Mouse (Mus musculus): Measurements from ENCODE around the gene Scpep1. TPM values are rescaled to one million over a fixed set of nuclear protein-coding genes. Genes with fewer than 3 reads are reported as not detected.

Gene Scpep1
- polyA plus RNA-seq, 1 experiment from 2014 or later = 37.9 TPM

DNA sequence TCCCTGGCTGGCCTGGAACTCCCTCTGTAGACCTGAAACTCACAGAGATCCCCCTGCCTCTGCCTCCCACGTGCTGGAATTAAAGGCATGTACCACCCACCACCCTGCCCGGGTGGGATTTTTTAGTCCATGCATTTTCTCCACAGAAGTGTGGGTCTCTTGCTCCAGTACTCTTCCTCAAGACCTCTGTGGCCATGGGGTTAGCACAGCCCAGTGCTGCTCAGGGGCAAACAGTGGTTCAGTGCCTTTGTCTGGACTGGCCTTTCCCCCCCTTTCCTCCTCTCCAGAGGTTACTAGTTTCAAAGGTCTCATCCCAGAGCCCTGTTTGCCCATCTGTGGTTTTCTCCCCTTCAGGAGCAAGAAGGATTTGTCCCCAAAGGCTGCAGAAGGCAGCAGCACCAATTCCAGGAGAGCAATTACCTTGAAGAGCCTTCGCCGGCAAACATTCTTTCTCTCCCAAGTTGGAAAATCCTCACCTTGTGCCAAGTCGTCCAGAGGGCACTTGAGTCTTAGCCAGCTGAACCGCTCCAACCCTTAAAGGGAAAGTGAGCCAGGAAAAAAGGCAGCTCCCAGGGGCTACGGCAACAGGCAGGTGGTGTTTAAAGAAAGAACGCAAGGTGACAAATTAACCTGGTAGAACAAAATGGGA is 45.8 kb downstream of the Scpep1 start:
- Histone ChIP-seq H3K36me3 (ENCODE audit: control insufficient read depth, insufficient read depth, low read length) (no peaks in the 10 kb centered on the region), H3K9ac (ENCODE audit: low read depth, low read length) (no peak overlapping the region), H3K9me3 (replicated peaks; ENCODE audit: control insufficient read depth, low read length, poor library complexity, severe bottlenecking) (no peaks in the 10 kb centered on the region; the same call in 1 of the 2 replicates), H3K27ac (ENCODE audit: low read length) (no peak overlapping the region), H3K4me3 (ENCODE audit: low read depth, low read length) (no peak overlapping the region), H3K4me2 (ENCODE audit: low read length) (no peak overlapping the region), H3K4me1 (ENCODE audit: control insufficient read depth, insufficient read depth, low read length) (no peaks in the 10 kb centered on the region), H3K27me3 (ENCODE audit: control insufficient read depth, insufficient read depth, low read depth, low read length) (no peaks in the 10 kb centered on the region)
- WGBS = 85% methylated on average over 8 of the region's 8 CpGs
- ATAC-seq = no peak

DNA sequence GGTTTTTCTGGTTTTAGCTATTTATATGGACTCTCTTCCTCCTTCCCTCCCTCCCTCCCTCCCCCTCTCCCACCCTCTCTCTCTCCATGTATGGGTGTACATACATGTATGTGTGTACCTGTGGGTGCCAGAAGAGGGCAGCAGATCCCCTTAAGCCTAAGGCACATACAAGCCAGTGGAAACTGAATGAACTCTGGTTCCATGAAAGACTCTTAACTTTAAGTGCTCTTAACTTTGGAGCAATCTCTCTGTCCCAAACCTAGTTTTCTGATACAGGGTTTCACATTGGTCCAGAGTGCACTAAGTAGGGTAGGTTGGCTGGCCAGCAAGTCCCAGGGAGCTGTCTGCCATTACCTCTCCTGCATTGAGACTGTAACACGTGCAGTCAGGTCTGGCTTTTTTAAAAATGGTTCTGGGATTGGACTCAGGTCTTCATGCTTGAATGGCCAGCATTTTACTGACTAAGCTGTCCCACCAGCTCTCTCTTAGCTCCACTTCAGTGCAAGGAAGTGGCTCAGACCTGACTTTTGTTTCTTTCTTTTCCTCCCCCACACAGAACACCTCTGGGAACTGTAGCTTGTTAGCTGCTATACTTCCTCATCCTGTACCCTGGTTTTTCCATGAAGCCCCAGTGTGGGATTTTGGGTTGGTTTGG is 46.6 kb downstream of the Scpep1 start:
- WGBS = 100% methylated on average over 1 of the region's 1 CpGs
- Histone ChIP-seq H3K4me2 (ENCODE audit: low read length) (no peak overlapping the region), H3K27ac (ENCODE audit: low read length) (no peak overlapping the region), H3K4me3 (ENCODE audit: low read depth, low read length) (no peak overlapping the region), H3K36me3 (ENCODE audit: control insufficient read depth, insufficient read depth, low read length) (no peaks in the 10 kb centered on the region), H3K4me1 (ENCODE audit: control insufficient read depth, insufficient read depth, low read length) (no peaks in the 10 kb centered on the region), H3K9me3 (replicated peaks; ENCODE audit: control insufficient read depth, low read length, poor library complexity, severe bottlenecking) (no peaks in the 10 kb centered on the region; the same call in 1 of the 2 replicates), H3K9ac (ENCODE audit: low read depth, low read length) (no peak overlapping the region), H3K27me3 (ENCODE audit: control insufficient read depth, insufficient read depth, low read depth, low read length) (no peaks in the 10 kb centered on the region)
- ATAC-seq = no peak

DNA sequence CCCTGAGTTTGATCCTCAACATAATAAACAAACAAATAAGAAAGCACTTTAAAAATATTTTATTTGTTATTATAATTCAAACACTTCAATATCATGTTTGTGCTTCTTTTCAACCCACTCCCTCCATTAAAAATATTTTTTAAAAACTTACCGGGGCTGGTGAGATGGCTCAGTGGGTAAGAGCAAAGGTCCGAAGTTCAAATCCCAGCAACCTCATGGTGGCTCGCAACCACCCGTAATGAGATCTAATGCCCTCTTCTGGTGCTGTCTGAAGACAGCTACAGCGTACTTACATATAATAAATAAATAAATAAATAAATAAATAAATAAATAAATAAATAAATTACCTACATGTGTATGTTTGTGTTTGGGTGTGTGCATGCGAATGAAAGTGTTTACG is 47.4 kb downstream of the Scpep1 start:
- ATAC-seq = no peak
- Histone ChIP-seq H3K4me2 (ENCODE audit: low read length) (no peak overlapping the region), H3K4me1 (ENCODE audit: control insufficient read depth, insufficient read depth, low read length) (no peaks in the 10 kb centered on the region), H3K27me3 (ENCODE audit: control insufficient read depth, insufficient read depth, low read depth, low read length) (no peaks in the 10 kb centered on the region), H3K27ac (ENCODE audit: low read length) (no peak overlapping the region), H3K36me3 (ENCODE audit: control insufficient read depth, insufficient read depth, low read length) (no peaks in the 10 kb centered on the region), H3K9me3 (replicated peaks; ENCODE audit: control insufficient read depth, low read length, poor library complexity, severe bottlenecking) (no peaks in the 10 kb centered on the region; the same call in 1 of the 2 replicates), H3K9ac (ENCODE audit: low read depth, low read length) (no peak overlapping the region), H3K4me3 (ENCODE audit: low read depth, low read length) (no peak overlapping the region)
- WGBS = 97% methylated on average over 7 of the region's 7 CpGs

DNA sequence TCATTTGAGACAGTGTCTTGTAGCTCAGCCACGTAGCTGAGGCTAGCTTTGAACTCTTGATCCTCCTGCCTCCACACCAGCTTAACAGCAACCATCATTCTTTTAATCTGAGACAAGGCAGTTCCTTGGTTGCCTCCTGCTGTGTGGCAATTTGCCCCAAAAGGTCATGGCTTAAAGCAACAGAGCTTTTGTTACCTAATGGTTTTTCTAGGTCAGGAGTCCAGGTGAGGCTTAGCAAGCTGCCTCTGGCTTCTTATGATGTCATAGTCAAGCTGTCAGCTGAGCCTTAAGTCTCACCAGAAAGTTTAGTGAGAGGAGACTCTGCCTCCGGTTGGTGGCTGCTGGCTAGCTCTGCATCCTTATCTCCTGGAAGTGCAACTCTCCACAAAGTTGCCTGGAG is 49.6 kb downstream of the Scpep1 start:
- no peaks in the 10 kb centered on the region for H3K4me1 ChIP-seq (ENCODE audit: control insufficient read depth, insufficient read depth, low read length)
- no peaks in the 10 kb centered on the region for H3K27me3 ChIP-seq (ENCODE audit: control insufficient read depth, insufficient read depth, low read depth, low read length)
- no peaks in the 10 kb centered on the region; the same call in 1 of the 2 replicates for H3K9me3 ChIP-seq (replicated peaks; ENCODE audit: control insufficient read depth, low read length, poor library complexity, severe bottlenecking)
- 27% methylated on average over 2 of the region's 2 CpGs for WGBS
- H3K36me3 ChIP-seq (ENCODE audit: control insufficient read depth, insufficient read depth, low read length) = no peaks in the 10 kb centered on the region
- H3K27ac ChIP-seq (ENCODE audit: low read length) = no peak overlapping the region
- ATAC-seq = no peak
- no peak overlapping the region for H3K4me2 ChIP-seq (ENCODE audit: low read length)
- no peak overlapping the region for H3K4me3 ChIP-seq (ENCODE audit: low read depth, low read length)
- H3K9ac ChIP-seq (ENCODE audit: low read depth, low read length) = no peak overlapping the region

DNA sequence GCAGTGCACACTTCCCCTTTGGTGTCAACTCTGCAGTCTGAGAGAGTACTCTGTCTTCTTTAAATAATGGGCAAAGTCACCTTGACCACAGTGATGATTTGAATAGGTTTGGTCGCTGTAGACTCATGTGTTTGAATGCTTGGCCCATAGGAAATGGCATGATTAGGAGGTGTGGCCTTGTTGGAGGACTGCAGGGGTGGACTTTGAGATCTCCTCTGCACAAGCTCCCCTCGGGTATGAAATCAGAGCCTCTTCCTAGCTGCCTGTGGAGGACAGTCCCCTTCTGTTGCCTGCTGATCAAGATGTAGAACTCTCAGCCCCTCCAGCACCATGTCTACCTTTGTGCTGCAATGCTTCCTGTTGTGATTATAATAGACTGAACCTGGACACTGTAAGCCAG is 51.2 kb downstream of the Scpep1 start:
- no peak for ATAC-seq
- WGBS = 71% methylated on average over 2 of the region's 2 CpGs

DNA sequence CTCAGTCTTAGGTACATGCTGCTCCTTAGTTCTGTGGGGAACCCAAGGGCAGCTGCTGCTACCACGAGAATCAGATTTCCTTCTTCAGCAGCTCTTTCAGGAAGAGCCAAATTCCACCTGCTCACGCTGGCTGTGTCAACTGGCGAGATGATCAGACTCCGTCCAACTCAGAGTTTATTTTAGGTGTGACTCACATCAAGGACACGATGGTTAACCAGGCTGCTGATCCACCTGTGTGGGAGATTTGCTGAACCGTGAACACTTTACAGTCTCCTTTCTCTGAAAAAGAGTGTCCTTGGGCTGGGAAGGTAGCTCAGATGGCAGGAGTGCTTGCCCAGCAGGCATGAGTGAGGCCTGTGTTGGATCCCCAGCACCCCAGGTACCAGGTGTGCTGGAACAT is 52.5 kb downstream of the Scpep1 start:
- ATAC-seq = no peak

More for the DNA sequence above, 51.2 kb downstream of the Scpep1 start:
- Histone ChIP-seq H3K36me3 (ENCODE audit: control insufficient read depth, insufficient read depth, low read length) (no peaks in the 10 kb centered on the region), H3K4me3 (ENCODE audit: low read depth, low read length) (no peak overlapping the region), H3K27ac (ENCODE audit: low read length) (no peak overlapping the region), H3K4me2 (ENCODE audit: low read length) (no peak overlapping the region), H3K4me1 (ENCODE audit: control insufficient read depth, insufficient read depth, low read length) (no peaks in the 10 kb centered on the region), H3K27me3 (ENCODE audit: control insufficient read depth, insufficient read depth, low read depth, low read length) (no peaks in the 10 kb centered on the region), H3K9me3 (replicated peaks; ENCODE audit: control insufficient read depth, low read length, poor library complexity, severe bottlenecking) (no peaks in the 10 kb centered on the region), H3K9ac (ENCODE audit: low read depth, low read length) (no peak overlapping the region)

DNA sequence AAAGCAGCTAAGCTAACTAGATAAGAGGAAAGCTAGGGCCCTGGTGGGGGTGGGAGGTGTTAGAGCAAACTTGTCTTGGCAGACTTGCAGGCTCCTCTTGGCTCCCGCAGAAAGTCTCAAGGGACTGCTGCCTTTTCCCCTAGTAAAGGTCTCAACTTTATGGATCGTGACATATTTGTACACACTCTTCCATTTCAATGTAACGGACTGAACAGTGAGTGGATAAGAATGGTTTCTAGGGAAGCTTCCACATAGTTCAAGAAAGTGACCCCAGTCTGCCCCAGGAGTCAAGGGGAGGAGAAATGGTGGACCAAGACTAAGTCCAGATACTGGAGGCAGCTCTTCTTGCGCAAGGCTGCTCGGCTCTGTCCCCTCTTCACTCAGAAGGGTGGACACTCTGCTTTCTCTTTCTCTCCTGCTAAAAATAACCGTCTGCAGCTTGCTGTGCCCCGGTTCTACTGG is 53.9 kb downstream of the Scpep1 start:
- ATAC-seq = no peak
- Histone ChIP-seq H3K27ac (ENCODE audit: low read length) (no peak overlapping the region), H3K36me3 (ENCODE audit: control insufficient read depth, insufficient read depth, low read length) (no peaks in the 10 kb centered on the region), H3K4me2 (ENCODE audit: low read length) (no peak overlapping the region), H3K9ac (ENCODE audit: low read depth, low read length) (no peak overlapping the region), H3K9me3 (replicated peaks; ENCODE audit: control insufficient read depth, low read length, poor library complexity, severe bottlenecking) (no peaks in the 10 kb centered on the region), H3K4me3 (ENCODE audit: low read depth, low read length) (no peak overlapping the region), H3K27me3 (ENCODE audit: control insufficient read depth, insufficient read depth, low read depth, low read length) (no peaks in the 10 kb centered on the region), H3K4me1 (ENCODE audit: control insufficient read depth, insufficient read depth, low read length) (no peaks in the 10 kb centered on the region)
- WGBS = 85% methylated on average over 7 of the region's 7 CpGs

More for the DNA sequence above, 52.5 kb downstream of the Scpep1 start:
- no peak overlapping the region for H3K9ac ChIP-seq (ENCODE audit: low read depth, low read length)
- H3K4me1 ChIP-seq (ENCODE audit: control insufficient read depth, insufficient read depth, low read length) = no peaks in the 10 kb centered on the region
- no peak overlapping the region for H3K27ac ChIP-seq (ENCODE audit: low read length)
- no peaks in the 10 kb centered on the region for H3K36me3 ChIP-seq (ENCODE audit: control insufficient read depth, insufficient read depth, low read length)
- H3K9me3 ChIP-seq (replicated peaks; ENCODE audit: control insufficient read depth, low read length, poor library complexity, severe bottlenecking) = no peaks in the 10 kb centered on the region
- H3K27me3 ChIP-seq (ENCODE audit: control insufficient read depth, insufficient read depth, low read depth, low read length) = no peaks in the 10 kb centered on the region
- H3K4me2 ChIP-seq (ENCODE audit: low read length) = no peak overlapping the region
- no peak overlapping the region for H3K4me3 ChIP-seq (ENCODE audit: low read depth, low read length)
- 86% methylated on average over 6 of the region's 6 CpGs for WGBS

DNA sequence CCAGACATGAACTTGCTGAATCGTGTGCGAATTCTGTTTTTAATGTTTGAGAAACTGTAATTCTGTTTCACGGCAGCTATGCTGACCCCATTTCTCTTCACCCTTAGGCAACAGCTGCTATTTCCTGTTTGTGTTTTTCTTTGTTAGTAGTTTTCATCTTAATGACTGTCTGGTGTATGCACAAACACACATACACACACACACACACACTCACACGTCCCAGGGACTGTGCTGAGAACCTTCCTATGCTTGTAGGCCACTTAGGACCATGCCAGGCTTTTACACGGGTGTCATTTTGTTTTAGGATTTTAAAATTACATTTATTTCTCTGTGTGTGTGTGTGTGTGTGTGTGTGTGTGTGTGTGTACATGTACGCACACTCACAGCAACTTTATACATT is 55.7 kb downstream of the Scpep1 start:
- H3K27ac ChIP-seq (ENCODE audit: low read length) = no peak overlapping the region
- no peaks in the 10 kb centered on the region for H3K36me3 ChIP-seq (ENCODE audit: control insufficient read depth, insufficient read depth, low read length)
- no peaks in the 10 kb centered on the region for H3K4me1 ChIP-seq (ENCODE audit: control insufficient read depth, insufficient read depth, low read length)
- no peaks in the 10 kb centered on the region for H3K27me3 ChIP-seq (ENCODE audit: control insufficient read depth, insufficient read depth, low read depth, low read length)
- H3K9ac ChIP-seq (ENCODE audit: low read depth, low read length) = no peak overlapping the region
- WGBS = 93% methylated on average over 6 of the region's 6 CpGs
- no peak overlapping the region for H3K4me3 ChIP-seq (ENCODE audit: low read depth, low read length)
- H3K4me2 ChIP-seq (ENCODE audit: low read length) = no peak overlapping the region
- H3K9me3 ChIP-seq (replicated peaks; ENCODE audit: control insufficient read depth, low read length, poor library complexity, severe bottlenecking) = no peaks in the 10 kb centered on the region
- no peak for ATAC-seq

DNA sequence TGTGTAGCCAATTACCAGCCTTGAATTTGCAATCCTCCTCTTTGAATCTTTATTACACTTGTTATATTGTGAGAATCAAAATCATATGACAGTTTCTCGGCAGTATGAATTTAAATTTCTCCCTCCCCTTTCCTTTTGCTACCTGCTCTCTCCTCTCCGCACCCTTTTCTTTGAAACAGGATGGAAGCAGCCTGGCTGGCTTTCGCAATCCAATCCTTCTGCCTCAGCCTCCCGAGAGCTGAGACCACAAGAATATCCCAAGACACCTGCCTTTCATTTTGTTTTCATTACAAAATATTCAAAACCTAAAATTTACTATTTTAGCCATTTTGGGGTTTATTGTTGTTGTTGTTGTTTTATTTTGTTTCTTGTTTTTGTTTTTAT is 56.9 kb downstream of the Scpep1 start:
- H3K36me3 ChIP-seq (ENCODE audit: control insufficient read depth, insufficient read depth, low read length) = no peaks in the 10 kb centered on the region
- H3K4me2 ChIP-seq (ENCODE audit: low read length) = no peak overlapping the region
- H3K4me3 ChIP-seq (ENCODE audit: low read depth, low read length) = no peak overlapping the region
- no peak overlapping the region for H3K9ac ChIP-seq (ENCODE audit: low read depth, low read length)
- no peak for ATAC-seq
- WGBS = 77% methylated on average over 4 of the region's 4 CpGs
- no peak overlapping the region for H3K27ac ChIP-seq (ENCODE audit: low read length)
- H3K9me3 ChIP-seq (replicated peaks; ENCODE audit: control insufficient read depth, low read length, poor library complexity, severe bottlenecking) = no peaks in the 10 kb centered on the region
- no peaks in the 10 kb centered on the region for H3K27me3 ChIP-seq (ENCODE audit: control insufficient read depth, insufficient read depth, low read depth, low read length)
- no peaks in the 10 kb centered on the region for H3K4me1 ChIP-seq (ENCODE audit: control insufficient read depth, insufficient read depth, low read length)

Measured in midbrain, embryonic 16.5 days (tissue).